Mouse (Mus musculus) intestine, embryonic 15.5 days (tissue): Measurements from ENCODE around the gene Sds. TPM values are rescaled to one million over a fixed set of nuclear protein-coding genes. Genes with fewer than 3 reads are reported as not detected.

Experiments
- polyA plus RNA-seq: library from polyadenylated mRNA; unstranded; fragments of >200 nt; fragmentation: Nextera tagmentation; extraction: Ambion mirVana; gene quantifications from 2 replicates; pipeline ENCODE4 v1.2.1, GENCODE M21; 2015

Sds gene
- polyA plus RNA-seq, 1 experiment from 2014 or later, result not detected

Other genes starting within 250 kb of the Sds start
- gene Lhx5, start 44.8 kb upstream of the Sds start, polyA plus RNA-seq, result 0.08 TPM in 1 of 2 replicates, not detected in the other
- gene Sdsl, start 3.7 kb upstream of the Sds start, polyA plus RNA-seq, result 14.0 and 18.0 TPM in 2 replicates
- 49.8 and 50.2 TPM in 2 replicates for gene Plbd2, start 27.1 kb downstream of the Sds start, polyA plus RNA-seq
- gene Slc8b1, start 34.6 kb downstream of the Sds start, polyA plus RNA-seq, result 6.2 and 6.6 TPM in 2 replicates
- 25.3 and 26.8 TPM in 2 replicates for gene Tpcn1, start 112.1 kb downstream of the Sds start, polyA plus RNA-seq
- 0.28 and 0.40 TPM in 2 replicates for gene Iqcd, start 112.5 kb downstream of the Sds start, polyA plus RNA-seq
- gene Rita1, start 136.1 kb downstream of the Sds start, polyA plus RNA-seq, result 10.6 and 11.4 TPM in 2 replicates
- gene Ddx54, start 136.2 kb downstream of the Sds start, polyA plus RNA-seq, result 47.5 and 49.3 TPM in 2 replicates
- not detected in 2 replicates for gene Cfap73, start 157.7 kb downstream of the Sds start, polyA plus RNA-seq
- 0.49 and 1.0 TPM in 2 replicates for gene Rasal1, start 172.3 kb downstream of the Sds start, polyA plus RNA-seq
- 4.1 and 4.3 TPM in 2 replicates for gene Dtx1, start 235.4 kb downstream of the Sds start, polyA plus RNA-seq